Mouse (Mus musculus) liver, embryonic 15.5 days (tissue): ENCODE measurements at regions not wholly inside any gene's neighbourhood (a gene's known extent, or its start where the extent isn't known, plus 50 kb on each side); places are given as distances from the start of the nearest gene placed in this dataset.

Experiments used
- ATAC-seq: fragments of 200-750 bp; cut with Nextera tagmentation; 2 replicates; pipeline ENCODE4 v1.8.0; 2017; ENCODE audit warnings: moderate number of reproducible peaks, mild to moderate bottlenecking, moderate library complexity; ENCODE audit not compliant: insufficient read depth
- H3K27ac ChIP-seq: fragments of 300-500 bp; sonication (generic); replicated peaks from 2 replicates; pipeline ENCODE4 v1.5.1; 2015; ENCODE audit warnings: mild to moderate bottlenecking, inconsistent platforms
- H3K27me3 ChIP-seq: fragments of 300-500 bp; sonication (generic); 2 replicates; pipeline ENCODE4 v1.6.1; 2015; ENCODE audit warnings: mild to moderate bottlenecking, inconsistent platforms
- H3K36me3 ChIP-seq: fragments of 300-500 bp; sonication (generic); replicated peaks from 2 replicates; pipeline ENCODE4 v1.6.1; 2015; ENCODE audit warnings: moderate library complexity, mild to moderate bottlenecking, inconsistent platforms
- H3K4me1 ChIP-seq: fragments of 300-500 bp; sonication (generic); replicated peaks from 2 replicates; pipeline ENCODE4 v1.6.1; 2015; ENCODE audit warnings: inconsistent platforms
- H3K4me2 ChIP-seq: fragments of 300-500 bp; sonication (generic); 2 replicates; pipeline ENCODE4 v1.6.1; 2015; ENCODE audit warnings: moderate library complexity, mild to moderate bottlenecking, inconsistent platforms
- H3K4me3 ChIP-seq: fragments of 300-500 bp; sonication (generic); replicated peaks from 2 replicates; pipeline ENCODE4 v1.5.1; 2015; ENCODE audit warnings: mild to moderate bottlenecking, inconsistent platforms
- H3K9ac ChIP-seq: fragments of 300-500 bp; sonication (generic); 2 replicates; pipeline ENCODE4 v1.6.1; 2015; ENCODE audit warnings: moderate library complexity, mild to moderate bottlenecking, inconsistent platforms
- H3K9me3 ChIP-seq: fragments of 300-500 bp; sonication (generic); replicated peaks from 2 replicates; pipeline ENCODE4 v1.6.1; 2016; ENCODE audit warnings: inconsistent platforms
- WGBS: fragments of 180-500 bp; shearing (Covaris S2); methylation state at CpG from one replicate; pipeline ENCODE4 v1.1.7; 2015; ENCODE audit warnings: mixed read lengths; ENCODE audit not compliant: insufficient replicate concordance; 5-methylcytosine and 5-hydroxymethylcytosine counted together

DNA sequence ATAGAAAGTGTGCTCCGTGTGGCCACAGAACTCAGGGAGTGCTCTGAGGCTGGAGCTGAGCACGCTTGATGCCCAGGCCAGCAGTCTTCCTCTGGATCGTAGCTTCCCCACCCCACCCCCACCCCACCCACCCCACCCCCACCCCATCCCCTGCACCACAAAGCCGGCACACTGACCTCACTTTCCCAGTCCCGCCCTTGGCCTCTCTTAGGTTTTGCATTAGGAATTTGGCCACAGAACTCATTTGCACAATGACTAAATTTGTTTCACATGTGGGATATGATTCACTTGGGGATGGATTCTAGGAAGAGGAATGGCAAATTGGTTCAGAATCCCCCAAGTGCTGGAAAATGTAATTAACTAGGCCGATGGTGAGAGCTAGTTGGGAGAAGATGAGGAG, 94.3 kb downstream of the Tmx1 start:
- H3K9me3 ChIP-seq: no peaks in the 10 kb centered on the region
- ATAC-seq: no peak
- no peaks in the 10 kb centered on the region for H3K27me3 ChIP-seq
- H3K4me1 ChIP-seq: no peaks in the 10 kb centered on the region
- H3K9ac ChIP-seq: no peak overlapping the region
- H3K4me3 ChIP-seq: no peak overlapping the region
- 43% methylated on average over 6 of the region's 6 CpGs for WGBS
- no peak overlapping the region for H3K27ac ChIP-seq
- no peak overlapping the region for H3K4me2 ChIP-seq
- no peaks in the 10 kb centered on the region for H3K36me3 ChIP-seq

DNA sequence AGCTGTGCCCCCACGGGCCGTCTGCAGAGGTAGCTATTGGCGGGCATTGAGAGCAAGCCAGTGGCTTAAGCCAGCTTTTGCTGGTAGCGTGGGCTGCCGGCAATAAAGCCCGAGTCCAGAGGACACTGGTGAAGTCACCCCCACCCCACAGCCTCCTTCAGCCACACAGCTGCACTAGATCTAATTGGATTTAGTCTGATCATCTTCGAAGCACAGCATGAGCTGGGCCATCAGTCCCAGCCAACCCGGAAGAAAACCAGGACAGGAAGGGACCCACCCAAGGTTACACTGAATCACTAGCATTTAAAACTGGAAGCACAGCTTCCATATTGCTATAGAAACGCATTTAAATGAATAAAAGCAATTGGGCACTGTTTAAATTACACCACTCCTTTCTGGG, 96.4 kb downstream of the Tmx1 start:
- H3K4me3 ChIP-seq: no peak overlapping the region
- no peak overlapping the region for H3K4me2 ChIP-seq
- no peaks in the 10 kb centered on the region for H3K27me3 ChIP-seq
- no peaks in the 10 kb centered on the region for H3K36me3 ChIP-seq
- H3K9me3 ChIP-seq: no peaks in the 10 kb centered on the region
- no peak overlapping the region for H3K9ac ChIP-seq
- no peak for ATAC-seq
- 66% methylated on average over 9 of the region's 9 CpGs for WGBS
- no peaks in the 10 kb centered on the region for H3K4me1 ChIP-seq
- no peak overlapping the region for H3K27ac ChIP-seq

DNA sequence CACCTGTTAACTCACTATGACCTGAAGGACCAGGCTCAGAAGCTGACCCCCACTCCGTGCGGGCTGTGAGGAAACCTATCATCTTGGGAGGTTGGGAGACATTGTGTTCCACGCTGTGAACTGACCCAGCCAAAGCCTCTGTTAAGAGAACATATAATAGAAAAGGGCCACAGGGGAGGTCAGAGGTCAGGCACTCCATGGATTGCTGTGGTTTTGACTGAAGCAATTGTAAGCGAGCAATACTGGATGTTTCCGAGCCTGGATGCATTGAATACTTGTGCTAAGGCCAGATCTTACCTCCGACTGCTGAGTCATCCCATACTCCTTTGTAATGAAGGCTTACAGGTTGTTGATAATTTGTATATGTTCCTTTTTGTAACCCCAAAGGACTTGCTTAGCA, 101.0 kb downstream of the Tmx1 start:
- H3K4me1 ChIP-seq: no peaks in the 10 kb centered on the region
- H3K36me3 ChIP-seq: no peaks in the 10 kb centered on the region
- no peaks in the 10 kb centered on the region for H3K9me3 ChIP-seq
- ATAC-seq: no peak
- 69% methylated on average over 6 of the region's 6 CpGs for WGBS
- H3K27ac ChIP-seq: no peak overlapping the region
- no peaks in the 10 kb centered on the region for H3K27me3 ChIP-seq
- no peak overlapping the region for H3K4me3 ChIP-seq
- H3K9ac ChIP-seq: no peak overlapping the region
- H3K4me2 ChIP-seq: no peak overlapping the region

DNA sequence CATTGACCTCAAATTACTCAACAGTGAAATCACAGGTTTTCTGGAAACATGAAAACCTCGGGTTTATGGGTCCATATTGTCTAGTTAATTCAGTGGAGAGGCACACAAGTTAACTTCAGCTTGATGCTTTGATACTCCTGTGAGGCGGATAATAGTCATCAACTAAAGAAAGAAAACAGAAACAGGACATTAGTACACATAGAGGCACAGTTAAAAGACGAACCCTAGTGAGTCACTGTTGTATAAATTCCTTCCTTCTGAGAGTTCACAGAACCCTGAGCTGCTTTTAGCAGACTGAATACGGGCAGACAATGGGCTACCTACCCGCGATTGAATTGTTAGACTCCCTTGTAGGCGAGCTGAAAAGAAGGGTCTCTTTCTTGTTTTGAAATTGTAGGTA, 101.7 kb downstream of the Tmx1 start:
- 47% methylated on average over 7 of the region's 7 CpGs for WGBS
- no peak for ATAC-seq
- no peak overlapping the region for H3K9ac ChIP-seq

DNA sequence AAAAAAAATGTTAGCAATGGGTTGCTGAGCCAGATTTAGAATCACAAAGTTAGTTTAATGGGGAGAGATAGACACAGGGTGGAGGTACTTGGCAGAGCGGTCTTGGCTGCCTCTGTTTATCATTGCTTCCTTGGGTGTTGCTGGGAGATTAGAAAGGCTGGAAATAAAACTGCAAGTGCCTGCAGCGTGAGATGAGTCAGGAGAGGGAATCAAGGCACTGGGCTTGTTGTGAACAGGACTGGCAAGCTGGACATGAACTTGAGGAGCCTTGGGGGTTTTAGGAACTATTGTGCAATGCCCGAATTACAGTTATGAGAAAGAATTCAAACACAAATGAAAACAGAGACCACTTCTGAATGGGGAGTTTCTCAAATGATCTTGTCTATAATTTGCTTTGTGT, 102.8 kb downstream of the Tmx1 start:
- H3K27ac ChIP-seq: no peak overlapping the region
- H3K9me3 ChIP-seq: no peaks in the 10 kb centered on the region
- H3K4me1 ChIP-seq: no peaks in the 10 kb centered on the region
- no peak for ATAC-seq
- H3K36me3 ChIP-seq: no peaks in the 10 kb centered on the region
- H3K27me3 ChIP-seq: no peaks in the 10 kb centered on the region
- H3K4me3 ChIP-seq: no peak overlapping the region
- 40% methylated on average over 3 of the region's 3 CpGs for WGBS
- no peak overlapping the region for H3K4me2 ChIP-seq
- H3K9ac ChIP-seq: no peak overlapping the region

More for the DNA sequence above, 101.7 kb downstream of the Tmx1 start:
- H3K4me1 ChIP-seq: no peaks in the 10 kb centered on the region
- no peaks in the 10 kb centered on the region for H3K27me3 ChIP-seq
- H3K9me3 ChIP-seq: no peaks in the 10 kb centered on the region
- H3K4me3 ChIP-seq: no peak overlapping the region
- no peak overlapping the region for H3K4me2 ChIP-seq
- H3K27ac ChIP-seq: no peak overlapping the region
- no peaks in the 10 kb centered on the region for H3K36me3 ChIP-seq

DNA sequence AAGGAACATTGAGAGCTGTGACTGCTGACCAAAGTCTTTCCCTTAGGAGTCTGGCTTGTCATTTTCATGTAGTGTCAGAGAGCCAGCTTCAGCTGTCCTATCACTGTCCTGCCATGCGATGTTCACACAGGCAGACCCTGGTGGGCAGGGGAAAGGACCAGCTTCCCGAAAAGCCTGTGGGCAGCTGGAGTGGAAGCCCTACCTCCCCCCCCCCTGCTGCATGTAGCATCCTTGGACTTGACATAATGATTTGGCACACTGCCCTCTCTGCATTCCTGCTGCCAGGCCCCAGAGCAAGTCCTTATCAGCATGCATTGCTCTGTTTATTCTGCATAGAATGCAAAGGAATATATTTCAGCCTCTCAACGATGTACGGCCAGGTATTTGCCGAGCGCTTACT, 103.9 kb downstream of the Tmx1 start:
- Histone ChIP-seq H3K4me1 (no peaks in the 10 kb centered on the region), H3K36me3 (no peaks in the 10 kb centered on the region), H3K27ac (no peak overlapping the region), H3K27me3 (no peaks in the 10 kb centered on the region), H3K4me2 (no peak overlapping the region), H3K9ac (no peak overlapping the region), H3K9me3 (no peaks in the 10 kb centered on the region), H3K4me3 (no peak overlapping the region)
- no peak for ATAC-seq
- WGBS: 66% methylated on average over 6 of the region's 6 CpGs

DNA sequence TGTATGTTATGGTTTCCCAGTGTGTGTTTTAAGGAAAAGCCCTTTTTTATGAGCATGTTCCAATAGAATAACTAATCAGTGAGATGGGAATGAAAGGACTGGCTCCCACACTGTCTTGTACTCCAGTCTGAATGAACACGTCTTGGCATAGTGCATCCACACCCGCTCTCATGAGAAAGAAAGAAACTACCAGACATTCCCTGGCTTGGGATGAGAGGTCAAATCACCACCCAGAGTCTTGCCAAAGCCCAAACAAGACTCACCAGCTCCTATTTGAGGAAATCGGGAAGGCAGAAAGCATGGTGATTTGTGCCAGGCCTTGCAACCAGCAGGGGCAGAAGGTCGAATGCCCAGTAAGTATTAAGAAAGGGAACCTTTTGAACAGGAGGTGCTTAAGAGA, 110.6 kb downstream of the Tmx1 start:
- Histone ChIP-seq H3K4me3 (no peak overlapping the region), H3K4me2 (no peak overlapping the region), H3K27ac (no peak overlapping the region), H3K9ac (no peak overlapping the region), H3K36me3 (no peaks in the 10 kb centered on the region), H3K27me3 (no peaks in the 10 kb centered on the region), H3K4me1 (no peaks in the 10 kb centered on the region), H3K9me3 (no peaks in the 10 kb centered on the region)
- ATAC-seq: no peak
- 60% methylated on average over 4 of the region's 4 CpGs for WGBS

DNA sequence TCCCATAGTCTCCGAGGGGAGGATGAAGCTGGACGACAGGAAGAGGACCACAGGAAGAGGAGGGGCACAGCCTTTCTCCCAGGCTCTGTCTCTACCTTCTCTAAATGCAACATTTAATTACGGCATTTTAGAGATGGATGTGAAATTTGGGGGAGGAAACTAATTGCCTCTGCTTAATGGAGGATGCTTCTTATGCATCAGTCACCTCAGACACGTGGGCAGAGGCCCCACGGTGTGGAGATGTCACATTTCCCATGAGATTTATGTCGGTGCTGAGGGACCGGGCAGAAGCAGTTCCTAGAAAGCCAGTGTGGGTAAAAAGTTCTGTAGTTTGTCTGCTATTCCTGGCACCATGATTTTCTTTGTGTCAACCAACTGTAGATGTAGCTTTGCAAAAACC, 122.8 kb downstream of the Tmx1 start:
- WGBS: 38% methylated on average over 7 of the region's 7 CpGs
- no peak for ATAC-seq

DNA sequence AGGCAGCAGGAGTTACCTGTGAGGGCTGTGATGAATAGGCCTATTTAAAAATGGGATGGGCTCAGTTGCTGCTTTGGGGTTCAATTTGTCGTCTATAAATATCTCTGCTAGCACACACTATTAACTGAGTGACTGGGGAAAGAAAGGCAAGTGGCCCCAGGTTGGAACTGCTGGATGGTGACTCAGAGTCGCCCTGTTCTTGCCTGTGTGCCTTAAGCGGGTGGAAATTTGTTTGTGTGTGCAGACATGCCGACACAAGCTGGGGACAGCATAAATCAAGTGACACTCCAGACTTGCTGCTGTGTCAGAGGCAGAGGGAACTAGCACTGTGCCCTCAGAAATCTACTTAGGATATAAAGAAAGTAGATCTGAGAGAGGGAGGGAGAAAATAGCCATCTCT, 124.9 kb downstream of the Tmx1 start:
- no peak for ATAC-seq
- Histone ChIP-seq H3K4me1 (no peaks in the 10 kb centered on the region), H3K4me3 (no peak overlapping the region), H3K9ac (no peak overlapping the region), H3K27me3 (no peaks in the 10 kb centered on the region), H3K36me3 (no peaks in the 10 kb centered on the region), H3K4me2 (no peak overlapping the region), H3K27ac (no peak overlapping the region), H3K9me3 (no peaks in the 10 kb centered on the region)
- WGBS: 50% methylated on average over 4 of the region's 4 CpGs

More for the DNA sequence above, 122.8 kb downstream of the Tmx1 start:
- Histone ChIP-seq H3K36me3 (no peaks in the 10 kb centered on the region), H3K4me1 (no peaks in the 10 kb centered on the region), H3K27ac (no peak overlapping the region), H3K4me3 (no peak overlapping the region), H3K4me2 (no peak overlapping the region), H3K9ac (no peak overlapping the region), H3K9me3 (no peaks in the 10 kb centered on the region), H3K27me3 (no peaks in the 10 kb centered on the region)

DNA sequence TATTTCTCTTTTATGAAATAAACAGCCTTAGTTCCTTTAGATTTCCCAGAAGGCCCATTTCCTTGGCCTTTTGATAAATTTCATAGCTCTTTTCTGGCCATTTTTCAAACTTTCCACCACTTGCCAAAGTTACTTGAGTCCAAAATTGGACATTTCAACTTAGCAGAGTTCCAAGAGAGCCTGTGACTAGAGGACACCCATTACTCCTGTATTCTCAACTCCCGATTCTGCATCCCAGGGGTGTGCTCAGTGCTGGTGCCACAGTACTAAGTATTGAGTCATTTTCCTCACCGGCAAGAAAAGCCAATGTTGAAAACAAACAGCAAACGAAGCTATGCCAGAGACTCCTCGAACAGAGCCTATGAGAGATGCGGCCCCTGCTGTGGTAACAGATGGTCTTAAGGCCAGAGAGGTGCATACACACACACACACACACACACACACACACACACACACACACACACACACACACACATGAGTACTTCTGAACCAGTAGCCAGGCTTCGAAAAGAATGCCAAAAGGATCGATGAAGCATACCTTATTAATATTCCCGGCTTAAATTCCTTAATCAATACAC, 126.5 kb downstream of the Tmx1 start:
- whole genome bisulfite sequencing: 57% methylated on average over 8 of the region's 8 CpGs
- H3K27ac ChIP-seq: no peak overlapping the region
- ATAC-seq: no peak

DNA sequence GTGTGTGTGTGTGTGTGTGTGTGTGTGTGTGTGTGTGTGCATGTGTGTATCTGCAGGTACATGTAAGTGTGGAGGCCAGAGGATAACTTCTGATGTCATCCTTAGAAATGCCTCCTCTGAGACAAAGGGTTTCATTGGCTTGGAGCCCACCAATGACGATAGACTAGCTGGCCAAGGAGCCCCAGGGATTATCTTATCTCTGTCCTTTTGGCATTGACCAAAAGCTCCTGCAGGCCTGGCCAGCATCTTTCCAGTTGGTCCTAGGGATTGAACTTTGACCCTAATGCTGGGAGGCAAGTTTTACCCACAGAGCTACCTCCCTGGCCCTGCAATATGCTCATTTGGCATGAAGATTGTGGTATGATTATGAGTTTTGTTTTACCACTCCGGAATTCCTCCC, 133.3 kb downstream of the Tmx1 start:
- no peaks in the 10 kb centered on the region for H3K9me3 ChIP-seq
- no peak overlapping the region for H3K4me3 ChIP-seq
- H3K27ac ChIP-seq: no peak overlapping the region
- WGBS: 60% methylated on average over 2 of the region's 2 CpGs
- no peak overlapping the region for H3K4me2 ChIP-seq
- H3K27me3 ChIP-seq: no peaks in the 10 kb centered on the region
- H3K36me3 ChIP-seq: no peaks in the 10 kb centered on the region
- ATAC-seq: no peak
- H3K4me1 ChIP-seq: no peaks in the 10 kb centered on the region
- no peak overlapping the region for H3K9ac ChIP-seq

More for the DNA sequence above, 126.5 kb downstream of the Tmx1 start:
- H3K9me3 ChIP-seq: no peaks in the 10 kb centered on the region
- H3K36me3 ChIP-seq: no peaks in the 10 kb centered on the region
- no peak overlapping the region for H3K4me2 ChIP-seq
- H3K4me1 ChIP-seq: no peaks in the 10 kb centered on the region
- H3K27me3 ChIP-seq: no peaks in the 10 kb centered on the region
- no peak overlapping the region for H3K9ac ChIP-seq
- H3K4me3 ChIP-seq: no peak overlapping the region

DNA sequence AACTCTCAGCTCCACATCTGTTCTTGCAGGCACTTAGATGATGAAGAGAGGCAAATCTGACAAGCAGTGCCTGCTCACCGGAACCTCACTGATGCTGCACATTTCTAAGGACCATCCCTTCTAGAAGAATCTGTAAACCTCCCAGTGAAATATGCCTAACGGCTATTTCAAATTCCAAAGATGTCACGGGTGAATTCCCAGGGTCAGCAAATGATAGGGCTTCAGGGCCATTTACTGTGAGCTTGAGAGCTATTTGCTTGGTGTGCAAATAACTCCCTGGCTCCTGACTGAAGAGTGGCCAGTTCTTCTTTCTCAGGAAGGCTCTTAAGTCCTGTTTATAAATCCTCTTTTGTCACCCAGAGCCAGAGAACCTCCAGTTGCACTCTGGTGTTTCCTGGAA, 135.3 kb downstream of the Tmx1 start:
- 63% methylated on average over 3 of the region's 3 CpGs for WGBS
- Histone ChIP-seq H3K9me3 (no peaks in the 10 kb centered on the region), H3K4me2 (no peak overlapping the region), H3K4me3 (no peak overlapping the region), H3K36me3 (no peaks in the 10 kb centered on the region), H3K27ac (no peak overlapping the region), H3K27me3 (no peaks in the 10 kb centered on the region), H3K9ac (no peak overlapping the region), H3K4me1 (no peaks in the 10 kb centered on the region)
- no peak for ATAC-seq
